Mouse (Mus musculus): ENCODE measurements around the gene Zpld1. TPM values are rescaled to one million over a fixed set of nuclear protein-coding genes. Genes with fewer than 3 reads are reported as not detected.

Zpld1 gene
- polyA plus RNA-seq (2014; fragmentation: Illumina TruSeq; extraction: RNeasy Lipid Tissue Mini Kit (QIAGEN cat#74804); ENCODE audit: low read depth, low replicate concordance) = not detected

DNA sequence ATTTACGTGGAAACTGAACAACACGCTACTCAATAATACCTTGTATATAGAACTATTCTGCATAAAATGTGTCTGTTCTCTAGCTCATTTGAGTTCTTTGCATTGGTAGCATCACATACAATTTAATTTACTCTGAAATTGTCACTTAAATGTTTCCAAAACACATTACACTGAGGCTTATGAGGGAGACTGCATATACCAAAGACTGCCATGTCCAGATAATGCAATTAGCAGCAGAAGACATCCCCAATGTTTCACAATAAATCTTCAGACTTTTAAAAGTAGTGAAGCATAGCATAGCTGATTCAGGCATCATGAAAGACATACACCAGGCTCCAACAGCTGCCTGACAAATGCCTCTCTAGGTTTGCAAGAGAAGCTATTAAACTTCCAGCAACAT lies at the start of gene Zpld1:
Gene Zpld1 (minus strand): TSS at position 101 of the 400 bp plus-strand sequence.

Measured in adipose tissue, adult 10 weeks (tissue).